Mouse (Mus musculus): ENCODE data around the gene Hnf1b.

Gene Hnf1b

GRCm38 (mm10) chr11:83849529-83850335 is at the start of gene Hnf1b:
Gene Hnf1b (plus strand): TSS chr11:83850063.
- peak in 1 of 2 experiments; percentile 48 for DNase-seq (ENCODE audit: inconsistent age in 2 of 2, low spot score in 1 of 2)

- peak in 1 of 2 experiments; percentile 71 for DNase-seq (ENCODE audit: inconsistent age in 2 of 2, low spot score in 1 of 2)
Measured at GRCm38 (mm10) chr11:83802166-83802565, 47.7 kb upstream of the Hnf1b start.

- DNase-seq (ENCODE audit: inconsistent age in 2 of 2, low spot score in 1 of 2) = no peak
Measured at GRCm38 (mm10) chr11:83802581-83802980, 47.3 kb upstream of the Hnf1b start.

- no peak for DNase-seq (ENCODE audit: inconsistent age in 2 of 2, low spot score in 1 of 2)
Measured at GRCm38 (mm10) chr11:83810441-83810840, 39.4 kb upstream of the Hnf1b start.

- no peak for DNase-seq (ENCODE audit: inconsistent age in 2 of 2, low spot score in 1 of 2)
Measured at GRCm38 (mm10) chr11:83815191-83815590, 34.7 kb upstream of the Hnf1b start.

GRCm38 (mm10) chr11:83815628-83816027 is 34.2 kb upstream of the Hnf1b start:
- peak; percentile 34 to 82 for DNase-seq (ENCODE audit: inconsistent age in 2 of 2, low spot score in 1 of 2)

GRCm38 (mm10) chr11:83817048-83817447 is 32.8 kb upstream of the Hnf1b start:
- DNase-seq (ENCODE audit: inconsistent age in 2 of 2, low spot score in 1 of 2) = no peak

GRCm38 (mm10) chr11:83817994-83818393 is 31.9 kb upstream of the Hnf1b start:
- no peak for DNase-seq (ENCODE audit: inconsistent age in 2 of 2, low spot score in 1 of 2)

- DNase-seq (ENCODE audit: inconsistent age in 2 of 2, low spot score in 1 of 2) = no peak
Measured at GRCm38 (mm10) chr11:83818591-83819127, 31.2 kb upstream of the Hnf1b start.

- DNase-seq (ENCODE audit: inconsistent age in 2 of 2, low spot score in 1 of 2) = no peak
Measured at GRCm38 (mm10) chr11:83819806-83820483, 29.9 kb upstream of the Hnf1b start.

GRCm38 (mm10) chr11:83826142-83826541 is 23.7 kb upstream of the Hnf1b start:
- DNase-seq (ENCODE audit: inconsistent age in 2 of 2, low spot score in 1 of 2) = no peak

- no peak for DNase-seq (ENCODE audit: inconsistent age in 2 of 2, low spot score in 1 of 2)
Measured at GRCm38 (mm10) chr11:83828553-83829142, 21.2 kb upstream of the Hnf1b start.

GRCm38 (mm10) chr11:83832389-83832788 is 17.5 kb upstream of the Hnf1b start:
- peak; percentile 20 to 77 for DNase-seq (ENCODE audit: inconsistent age in 2 of 2, low spot score in 1 of 2)

GRCm38 (mm10) chr11:83833517-83833916 is 16.3 kb upstream of the Hnf1b start:
- no peak for DNase-seq (ENCODE audit: inconsistent age in 2 of 2, low spot score in 1 of 2)

GRCm38 (mm10) chr11:83833959-83834496 is 15.8 kb upstream of the Hnf1b start:
- DNase-seq (ENCODE audit: inconsistent age in 2 of 2, low spot score in 1 of 2) = peak; percentile 25 to 60

- DNase-seq (ENCODE audit: inconsistent age in 2 of 2, low spot score in 1 of 2) = no peak
Measured at GRCm38 (mm10) chr11:83839451-83839850, 10.4 kb upstream of the Hnf1b start.

GRCm38 (mm10) chr11:83843534-83843933 is 6.3 kb upstream of the Hnf1b start:
- no peak for DNase-seq (ENCODE audit: inconsistent age in 2 of 2, low spot score in 1 of 2)

GRCm38 (mm10) chr11:83850586-83851272 is 866 bp downstream of the Hnf1b start:
- DNase-seq (ENCODE audit: inconsistent age in 2 of 2, low spot score in 1 of 2) = peak in 1 of 2 experiments; percentile 28

GRCm38 (mm10) chr11:83851273-83852015 is 1.6 kb downstream of the Hnf1b start:
- DNase-seq (ENCODE audit: inconsistent age in 2 of 2, low spot score in 1 of 2) = peak in 1 of 2 experiments; percentile 39

GRCm38 (mm10) chr11:83852016-83852355 is 2.1 kb downstream of the Hnf1b start:
- peak in 1 of 2 experiments; percentile 49 for DNase-seq (ENCODE audit: inconsistent age in 2 of 2, low spot score in 1 of 2)

Data from adrenal gland, adult (tissue).